Mouse (Mus musculus) myocyte (in vitro differentiated cells): ENCODE data around the gene Srrm4.
A peak's percentile ranks its signal among the peaks of the same experiment; 100 is the strongest.

Experiments used
- E2F4 ChIP-seq: IDR thresholded peaks from one replicate; pipeline ENCODE4 v1.6.1; 2011; ENCODE audit warnings: mild to moderate bottlenecking, control low read depth, moderate library complexity; ENCODE audit not compliant: insufficient read depth
- MAX ChIP-seq: IDR thresholded peaks from one replicate; pipeline ENCODE4 v1.6.1; 2011; ENCODE audit warnings: low read depth, mild to moderate bottlenecking, control low read depth
- MYOD1 ChIP-seq, 3 experiments: IDR thresholded peaks; one replicate each; pipeline ENCODE4 v1.6.1; 2011; ENCODE audit warnings: control low read depth in 2 of 3, low read depth in 2 of 3, mild to moderate bottlenecking in 2 of 3, moderate library complexity in 1 of 3; ENCODE audit not compliant: insufficient read length in 2 of 3, control insufficient read depth in 1 of 3
- POLR2A ChIP-seq: IDR thresholded peaks from one replicate; pipeline ENCODE4 v1.6.1; 2011; ENCODE audit warnings: low read depth, mild to moderate bottlenecking, control low read depth, moderate library complexity; ENCODE audit not compliant: insufficient read length
- POLR2AphosphoS2 ChIP-seq: IDR thresholded peaks from one replicate; pipeline ENCODE4 v1.6.1; 2011; ENCODE audit warnings: low read depth, control low read depth; ENCODE audit not compliant: insufficient read length
- REST ChIP-seq: IDR thresholded peaks from one replicate; pipeline ENCODE4 v1.6.1; 2011; ENCODE audit warnings: mild to moderate bottlenecking, control low read depth, moderate library complexity; ENCODE audit not compliant: insufficient read depth, insufficient read length
- TCF12 ChIP-seq: IDR thresholded peaks from one replicate; pipeline ENCODE4 v1.6.1; 2011; ENCODE audit warnings: mild to moderate bottlenecking, control low read depth; ENCODE audit not compliant: poor library complexity, insufficient read depth, severe bottlenecking
- USF1 ChIP-seq: IDR thresholded peaks from one replicate; pipeline ENCODE4 v1.6.1; 2011; ENCODE audit warnings: low read depth, mild to moderate bottlenecking, control low read depth, moderate library complexity

DNA sequence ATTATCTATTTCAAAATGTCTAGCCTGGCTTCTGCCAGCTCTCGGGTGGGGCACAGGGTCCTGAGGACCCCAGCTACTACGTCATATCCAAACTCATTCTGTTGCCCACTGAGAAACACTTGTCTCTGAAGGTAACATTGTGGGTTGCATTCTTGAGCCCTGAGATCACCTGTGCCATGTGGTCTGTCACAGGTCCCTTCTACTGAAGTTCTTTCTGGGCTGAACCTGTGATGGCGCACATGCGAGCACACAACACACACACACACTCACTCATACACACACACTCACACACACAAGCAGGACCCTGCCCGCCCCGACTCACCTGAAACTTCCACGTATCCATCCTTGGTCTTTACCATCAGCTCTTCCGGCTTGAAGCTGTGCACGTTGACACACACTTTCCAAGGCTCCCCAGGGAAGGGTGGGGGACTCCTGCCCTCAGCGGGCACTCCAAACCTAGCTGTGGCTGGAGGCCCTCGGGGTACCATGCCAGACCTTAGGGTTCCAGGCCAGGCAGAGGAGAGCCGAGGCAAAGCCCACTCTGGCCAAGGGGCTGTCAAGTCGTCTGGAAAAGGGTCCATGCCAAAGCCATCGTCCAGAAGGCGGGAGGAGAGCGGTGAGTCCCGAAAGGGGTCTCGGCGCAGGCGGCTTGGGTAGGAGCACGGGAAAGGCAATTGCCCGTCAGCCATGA lies 169.7 kb downstream of the Srrm4 start:
- TF ChIP-seq POLR2AphosphoS2 (no peak), USF1 (no peak), POLR2A (peak; percentile 16), E2F4 (no peak), MYOD1 (IDR thresholded peaks at IDR 0.05; ENCODE audit: control insufficient read depth in 1 of 3, insufficient read length in 2 of 3, low read depth in 2 of 3) (no peak), MAX (no peak), TCF12 (no peak), REST (no peak)
